Comparison of ENCODE assay signal across 10 mouse cellular contexts in genomic region chr10:121334576-121334975, GRCm38 (mm10). TPM values are rescaled to one million over a fixed set of nuclear protein-coding genes. Genes with fewer than 3 reads are reported as not detected.
DNase-seq lines count a peak whose midpoint lies in the region; ATAC-seq and TF ChIP-seq lines count a peak whose summit lies in the region.
"Had no signal": no experiment of that assay in that cellular context is flagged by ENCODE, and none has a peak within 500 bp of the region (broad histone marks: within the 10 kb centered on the region; RNA-seq: fewer than 3 reads in every experiment).

No protein-coding gene starts in this region.

- H3K36me3 ChIP-seq in liver, adult 2 months (ENCODE audit: control insufficient read depth, insufficient read depth, low read length) = no peaks in the 10 kb centered on the region
- H3K36me3 ChIP-seq in liver, embryonic 11.5 days (ENCODE audit: control insufficient read depth, insufficient read depth, low read length) = no peaks in the 10 kb centered on the region
- H3K36me3 ChIP-seq in limb, embryonic 10.5 days = no peaks in the 10 kb centered on the region

- H3K4me3 ChIP-seq in liver, adult 2 months (ENCODE audit: insufficient read depth, low read depth, low read length) = no peak overlapping the region
- no peak overlapping the region for H3K4me3 ChIP-seq in liver, embryonic 11.5 days (ENCODE audit: low read depth, low read length)
- no peak overlapping the region for H3K4me3 ChIP-seq in limb, embryonic 10.5 days
- H3K4me3 ChIP-seq: erythroblast, embryonic 14.5 days; megakaryocyte, embryonic 14.5 days had no signal

- no peaks in the 10 kb centered on the region for H3K27me3 ChIP-seq in liver, adult 2 months (ENCODE audit: control insufficient read depth, insufficient read depth, low read length)
- H3K27me3 ChIP-seq in liver, embryonic 11.5 days (replicated peaks; ENCODE audit: control insufficient read depth, insufficient read depth, low read length) = no peaks in the 10 kb centered on the region
- H3K27me3 ChIP-seq in Patski = peaks cover 4% of the 10 kb centered on the region
- H3K27me3 ChIP-seq in limb, embryonic 10.5 days (ENCODE audit: low read depth, poor library complexity, severe bottlenecking) = no peaks in the 10 kb centered on the region

- no peaks in the 10 kb centered on the region; the same call in none of the 2 replicates for H3K4me1 ChIP-seq in liver, adult 2 months (ENCODE audit: control insufficient read depth, insufficient read depth, low read length)
- no peaks in the 10 kb centered on the region for H3K4me1 ChIP-seq in liver, embryonic 11.5 days (replicated peaks; ENCODE audit: control insufficient read depth, insufficient read depth, low read length)
- H3K4me1 ChIP-seq in limb, embryonic 10.5 days = no peaks in the 10 kb centered on the region

- H3K79me2 ChIP-seq in liver, adult 2 months (ENCODE audit: control insufficient read depth, insufficient read depth, low read length) = no peaks in the 10 kb centered on the region

- H3K27ac ChIP-seq in liver, adult 2 months (replicated peaks; ENCODE audit: insufficient read depth, low read depth, low read length) = no peak overlapping the region
- H3K27ac ChIP-seq in liver, embryonic 11.5 days (ENCODE audit: low read depth, low read length) = no peak overlapping the region
- no peak overlapping the region for H3K27ac ChIP-seq in limb, embryonic 10.5 days

- CTCF ChIA-PET in Patski (lab: Charles Lee) = interaction anchor here (0.9 to 1.5 kb wide), 2 partner anchors 15 to 26 kb away, joined by 3 to 4 read pairs; no protein-coding TSS in a partner anchor

- no peak overlapping the region for H3K4me2 ChIP-seq in liver, embryonic 11.5 days

- no peak for TF ChIP-seq POLR2A in liver, adult 2 months (IDR thresholded peaks at IDR 0.05; ENCODE audit: extremely low read depth, insufficient read depth, low read length)

- H3K9me3 ChIP-seq in liver, embryonic 11.5 days (ENCODE audit: control insufficient read depth, low read length) = no peaks in the 10 kb centered on the region
- no peaks in the 10 kb centered on the region for H3K9me3 ChIP-seq in limb, embryonic 10.5 days (replicated peaks)

- DNase-seq in liver, adult 2 months (ENCODE audit: extremely low read depth, low read depth, low spot score) = peak; percentile 51
- DNase-seq in liver, embryonic 11.5 days (ENCODE audit: low spot score) = no peak
- DNase-seq in Patski (ENCODE audit: low read depth, low spot score) = no peak
- peak; percentile 82 to 86 for DNase-seq in cerebellum, postnatal 10 days
- peak; percentile 61 to 74 for DNase-seq in heart, postnatal 36 days
- peak; percentile 66 for DNase-seq in limb, embryonic 10.5 days (ENCODE audit: low spot score)
- DNase-seq in retina, postnatal 7 days (ENCODE audit: low read depth, low spot score) = peak; percentile 43
- DNase-seq in Muller cell, postnatal 12 days (ENCODE audit: inconsistent ontology term) = no peak

- POLR2A ChIA-PET in Patski (lab: Charles Lee) = no interaction called here

- ATAC-seq in liver, embryonic 11.5 days (replicated peaks; ENCODE audit: low FRiP score) = no peak
- no peak for ATAC-seq in Patski

- intact Hi-C loops in heart, postnatal 36 days (cut with DNase I) = loop anchor here (5.0 kb wide), 1 partner anchor 47 kb away; no protein-coding TSS in a partner anchor

- in situ Hi-C loops in Patski (cut with MboI; ENCODE audit: low pct_unique_long_range_greater_than_20kb) = no loop called here

- no peak overlapping the region for H3K9ac ChIP-seq in liver, adult 2 months (ENCODE audit: low read depth, low read length)
- H3K9ac ChIP-seq in liver, embryonic 11.5 days (ENCODE audit: low read depth, low read length) = no peak overlapping the region

- 71% methylated on average over 3 of the region's 3 CpGs for WGBS in liver, adult 2 months
- 73% methylated on average over 3 of the region's 3 CpGs for WGBS in liver, embryonic 11.5 days
- 79% methylated on average over 3 of the region's 3 CpGs for WGBS in limb, embryonic 10.5 days

- TF ChIP-seq CTCF in liver, adult 2 months (IDR thresholded peaks at IDR 0.05; ENCODE audit: low read depth, low read length) = peak; percentile 82
- peak; percentile 86 for TF ChIP-seq CTCF in Patski (IDR thresholded peaks at IDR 0.05)

RNA-seq across cellular contexts. Expression of gene Tbc1d30, which starts 16.5 kb away (rescaled TPM):
- total RNA-seq in liver, adult 2 months (2014; rRNA removed) = 8.4 and 10.7 TPM in 2 replicates
- polyA plus RNA-seq in liver, adult 2 months (2012; rRNA removed) = 0.81 and 2.6 TPM in 2 replicates
- 0.27 and 0.78 TPM in 2 replicates for polyA plus RNA-seq in liver, embryonic 11.5 days (2014; fragmentation: Nextera tagmentation; extraction: Ambion mirVana)
- polyA plus RNA-seq in Patski (2021) = 0.24 TPM
- total RNA-seq in heart, postnatal 36 days (2021) = 1 to 10 TPM; 2.8 to 3.0 TPM
- polyA plus RNA-seq in limb, embryonic 10.5 days (2016; fragmentation: Nextera tagmentation; extraction: Ambion mirVana) = 0.26 and 0.50 TPM in 2 replicates
- polyA plus RNA-seq: erythroblast, embryonic 14.5 days had no signal

RNA-seq across cellular contexts. Expression of gene Gns, which starts 30.3 kb away (rescaled TPM):
- total RNA-seq in liver, adult 2 months (2014; rRNA removed) = 84.0 and 102 TPM in 2 replicates
- polyA plus RNA-seq in liver, adult 2 months (2012; rRNA removed) = 65.7 and 78.4 TPM in 2 replicates
- polyA plus RNA-seq in liver, embryonic 11.5 days (2014; fragmentation: Nextera tagmentation; extraction: Ambion mirVana) = 31.2 and 31.6 TPM in 2 replicates
- 198 TPM for polyA plus RNA-seq in Patski (2021)
- total RNA-seq in heart, postnatal 36 days (2021) = 10 to 100 TPM; 82.1 to 83.5 TPM
- 29.5 and 35.6 TPM in 2 replicates for polyA plus RNA-seq in limb, embryonic 10.5 days (2016; fragmentation: Nextera tagmentation; extraction: Ambion mirVana)

Comparison
In these comparisons a context has a peak if more than half of its experiments do, and no peak if none do; other contexts are left out.
1. DNase-seq: peak in liver, adult 2 months (single experiment), cerebellum, postnatal 10 days (2 of 2), heart, postnatal 36 days (2 of 2), limb, embryonic 10.5 days (single experiment) and retina, postnatal 7 days (single experiment); none in liver, embryonic 11.5 days (single experiment), Patski (single experiment) and Muller cell, postnatal 12 days (single experiment).